Mouse (Mus musculus) myocyte (in vitro differentiated cells): ENCODE data around the gene Zfp827.

Source experiments
- CEBPB ChIP-seq: IDR thresholded peaks from 2 replicates; pipeline ENCODE4 v1.6.1; 2011; ENCODE audit warnings: mild to moderate bottlenecking, moderate library complexity; ENCODE audit not compliant: poor library complexity, insufficient read depth, severe bottlenecking
- MYOG ChIP-seq, 3 experiments: IDR thresholded peaks; one replicate each; pipeline ENCODE4 v1.6.1; 2011; ENCODE audit warnings: control low read depth in 2 of 3, low read depth in 2 of 3, mild to moderate bottlenecking in 2 of 3; ENCODE audit not compliant: insufficient read length in 2 of 3, control insufficient read depth in 1 of 3, insufficient read depth in 1 of 3
- POLR2A ChIP-seq: IDR thresholded peaks from one replicate; pipeline ENCODE4 v1.6.1; 2011; ENCODE audit warnings: low read depth, mild to moderate bottlenecking, control low read depth, moderate library complexity; ENCODE audit not compliant: insufficient read length
- TCF12 ChIP-seq: IDR thresholded peaks from one replicate; pipeline ENCODE4 v1.6.1; 2011; ENCODE audit warnings: mild to moderate bottlenecking, control low read depth; ENCODE audit not compliant: poor library complexity, insufficient read depth, severe bottlenecking
- USF1 ChIP-seq: IDR thresholded peaks from one replicate; pipeline ENCODE4 v1.6.1; 2011; ENCODE audit warnings: low read depth, mild to moderate bottlenecking, control low read depth, moderate library complexity

- TF ChIP-seq USF1 (no peak), TCF12 (no peak), POLR2A (no peak), CEBPB (no peak), MYOG (IDR thresholded peaks at IDR 0.05; ENCODE audit: control insufficient read depth in 1 of 3, insufficient read depth in 1 of 3, insufficient read length in 2 of 3, low read depth in 2 of 3) (no peak)
Measured at GRCm38 (mm10) chr8:79179678-79180077, 151.4 kb downstream of the Zfp827 start.
